Mouse (Mus musculus) T-helper 17 cell (primary cell): ENCODE measurements around the gene Ackr2.

Experiments used
- in situ Hi-C, 2 experiments: fragments of 300-600 bp; cut with MboI, MseI; formaldehyde crosslinking; loops; 1 replicate in 1 of 2; 2 replicates in 1 of 2; pipeline ENCODE4 v1.15.1; 2025; ENCODE audit warnings: high pct_unique_total_duplicates in 2 of 2

The Ackr2 gene

DNA sequence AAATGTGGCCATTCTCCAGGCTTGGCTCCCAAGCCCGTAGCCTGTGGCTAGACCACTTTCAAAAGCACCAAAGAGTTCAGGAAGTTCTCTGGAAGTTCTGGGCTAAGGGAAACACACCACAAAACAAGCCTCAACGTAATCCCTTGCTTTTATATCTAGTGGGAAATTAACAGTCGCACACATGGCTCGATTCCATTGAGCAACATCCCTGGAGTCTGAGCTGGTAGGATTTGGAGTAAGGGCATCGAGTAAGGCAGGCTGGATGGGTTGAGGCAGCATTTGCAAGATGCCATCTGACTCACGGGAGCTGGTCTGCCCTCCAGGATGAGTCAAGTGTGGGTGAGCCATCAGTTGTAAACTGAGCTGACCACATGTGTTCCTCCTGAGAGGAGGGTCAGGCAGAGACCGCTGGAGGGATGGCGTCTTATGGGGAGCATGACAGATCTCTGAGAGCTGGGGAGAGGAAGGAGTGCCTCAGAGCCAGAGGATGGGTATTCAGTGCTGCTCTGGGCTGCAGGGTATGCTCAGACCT is 16.1 kb downstream of the Ackr2 start:
- in situ Hi-C loops = no loop called here

DNA sequence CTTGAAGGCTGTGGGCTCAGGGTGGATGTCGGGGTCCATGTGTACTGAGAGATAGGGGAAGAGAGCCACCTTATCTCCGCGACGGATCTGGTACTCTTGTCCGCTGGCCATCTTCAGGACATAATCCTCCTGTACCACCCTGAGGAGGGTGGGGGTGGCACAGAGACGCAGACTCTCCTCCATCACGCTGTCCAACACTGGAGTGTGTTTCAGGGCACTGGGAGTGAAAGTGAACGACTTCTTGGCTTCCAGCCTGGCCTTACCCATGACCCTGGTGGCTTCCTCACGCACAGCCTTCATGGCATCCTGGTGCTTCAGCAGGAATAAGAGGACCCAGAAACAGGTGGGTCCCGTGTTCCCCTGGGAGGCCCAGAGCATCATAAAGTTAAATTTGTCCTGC is 16.9 kb downstream of the Ackr2 start:
- in situ Hi-C loops = no loop called here

DNA sequence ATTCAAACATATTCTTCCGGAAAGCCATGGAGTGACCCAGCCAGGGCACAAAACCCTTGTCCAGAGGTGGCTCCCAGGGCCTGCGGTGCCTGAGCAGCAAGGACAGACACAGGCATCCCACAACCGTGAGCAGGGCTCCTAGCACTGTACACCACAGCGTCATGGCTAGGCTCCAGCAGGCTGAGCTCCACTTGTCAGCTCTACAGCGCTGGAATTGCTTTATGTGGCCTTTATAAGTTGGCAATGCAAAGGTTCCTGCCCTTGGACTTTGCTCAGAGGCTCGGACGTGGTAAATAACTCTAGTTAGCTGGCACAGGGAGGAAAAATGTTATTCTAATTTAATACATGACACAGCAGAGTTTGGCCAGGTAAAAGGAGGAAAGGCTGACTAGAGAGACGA is 17.9 kb downstream of the Ackr2 start, which contains the start of gene Cyp8b1:
Gene Cyp8b1, minus strand, starts transcription at position 204 of the 400 bp plus-strand sequence.
- in situ Hi-C loops = no loop called here

DNA sequence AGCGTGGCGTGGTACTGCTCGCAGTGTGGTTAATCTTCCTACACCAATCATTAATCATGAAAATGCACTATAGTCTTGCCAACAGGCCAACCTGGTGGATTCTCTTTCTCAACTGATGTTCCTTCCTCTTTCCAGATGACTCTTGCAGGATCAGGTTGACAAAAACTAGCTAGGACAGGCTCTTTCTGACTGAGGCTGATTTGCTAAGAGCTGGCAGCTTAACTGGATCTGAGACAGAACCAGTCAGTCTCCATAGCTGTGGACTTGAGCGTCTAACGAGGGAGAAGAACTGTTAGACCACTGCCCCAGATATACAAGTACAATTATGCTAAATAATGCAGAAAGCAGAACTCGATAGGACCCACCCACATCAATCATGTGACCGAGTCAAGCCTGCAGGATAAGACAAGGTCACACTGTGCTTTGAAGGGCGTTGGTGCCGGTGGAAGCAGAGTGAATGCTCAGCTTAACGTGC is 20.9 kb downstream of the Ackr2 start:
- in situ Hi-C loops = no loop called here

DNA sequence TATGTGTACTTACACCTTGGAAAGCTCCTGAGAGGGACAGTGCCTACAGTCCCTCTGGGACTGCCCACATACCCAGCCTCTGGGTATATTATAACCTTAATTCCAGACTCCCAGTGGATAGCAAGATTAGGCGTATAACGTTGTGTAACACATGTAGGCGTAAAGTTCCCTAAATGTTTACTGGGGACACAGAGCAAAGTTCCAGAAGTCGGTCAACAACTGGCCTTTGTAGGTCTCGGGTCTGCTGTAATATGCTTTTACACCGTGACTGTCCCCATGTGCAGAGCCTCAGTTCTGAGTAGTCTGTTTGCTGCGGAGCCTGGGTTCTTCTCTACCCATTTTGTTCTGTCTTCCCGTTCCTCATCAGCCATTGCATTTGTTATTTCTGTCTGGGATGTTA is 25.3 kb downstream of the Ackr2 start:
- in situ Hi-C loops = no loop called here

DNA sequence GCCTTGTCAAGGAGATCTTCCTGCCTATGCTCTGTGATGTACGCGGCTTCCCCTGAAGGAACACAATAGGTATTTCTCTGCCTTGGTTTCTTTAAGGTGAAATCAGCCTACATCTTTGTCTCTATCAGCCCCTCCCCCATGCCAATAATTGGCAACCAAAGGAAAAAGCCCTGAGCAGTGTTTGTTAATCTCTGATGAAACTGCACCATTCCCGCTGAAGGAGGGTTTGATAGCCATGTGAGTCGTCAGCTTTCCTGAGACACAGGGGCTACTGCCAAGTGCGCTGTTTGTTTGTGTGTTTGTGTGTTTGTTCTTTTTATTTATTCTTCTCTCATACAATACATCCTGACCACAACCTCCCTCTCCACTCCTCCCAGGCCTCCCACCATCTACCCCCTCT is 25.8 kb downstream of the Ackr2 start:
- in situ Hi-C loops = no loop called here

DNA sequence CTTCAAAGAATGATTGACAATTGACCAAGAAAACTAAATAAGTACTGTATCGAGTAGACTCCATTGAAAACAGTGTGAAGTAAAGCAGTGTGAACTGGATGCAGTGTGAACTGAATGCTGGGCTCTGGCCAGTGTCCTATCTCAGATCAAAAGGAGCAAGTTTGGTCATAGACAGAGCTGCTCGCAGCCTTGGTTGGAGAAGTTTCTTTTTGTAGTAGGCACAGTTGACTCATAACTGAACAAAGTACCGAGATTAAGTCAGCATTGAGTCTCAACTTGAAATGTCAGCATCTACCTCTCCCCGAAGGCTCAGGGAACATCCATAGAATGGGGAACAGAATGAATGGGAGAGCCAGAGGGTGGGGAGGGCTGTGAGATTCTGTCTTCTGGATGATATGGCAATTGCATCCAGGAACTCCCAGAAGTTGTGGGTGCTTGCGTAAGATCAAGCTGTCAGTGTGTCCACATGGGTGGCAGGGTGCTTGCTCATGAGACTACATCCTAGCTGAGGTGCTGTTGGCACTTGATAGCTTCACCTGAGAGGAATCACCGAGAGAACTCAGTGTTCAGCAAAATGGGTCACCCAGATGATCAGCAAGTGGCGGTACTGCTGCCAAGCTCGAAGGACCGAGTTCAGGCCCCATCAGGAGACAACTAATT is 26.9 kb downstream of the Ackr2 start:
- in situ Hi-C loops = no loop called here

DNA sequence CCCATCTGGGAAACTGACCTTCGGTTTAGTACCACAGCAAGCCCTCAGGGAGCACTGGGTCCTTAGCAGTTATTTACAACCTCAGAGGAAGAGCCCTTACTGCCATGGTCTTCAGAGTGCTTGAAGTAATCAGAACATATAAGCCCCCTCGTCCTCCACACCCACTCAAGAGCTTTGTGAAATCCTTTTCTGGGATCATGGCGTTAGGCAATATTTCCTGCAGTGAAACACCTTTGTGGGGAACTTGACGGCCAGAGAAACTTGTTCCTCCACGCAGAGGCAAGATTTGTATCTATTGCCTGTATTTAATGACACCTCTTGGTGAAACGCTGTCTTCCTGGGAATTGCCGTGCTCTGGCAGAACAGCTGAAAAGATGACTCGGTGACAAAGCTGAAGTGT is 27.8 kb downstream of the Ackr2 start:
- in situ Hi-C loops = no loop called here

DNA sequence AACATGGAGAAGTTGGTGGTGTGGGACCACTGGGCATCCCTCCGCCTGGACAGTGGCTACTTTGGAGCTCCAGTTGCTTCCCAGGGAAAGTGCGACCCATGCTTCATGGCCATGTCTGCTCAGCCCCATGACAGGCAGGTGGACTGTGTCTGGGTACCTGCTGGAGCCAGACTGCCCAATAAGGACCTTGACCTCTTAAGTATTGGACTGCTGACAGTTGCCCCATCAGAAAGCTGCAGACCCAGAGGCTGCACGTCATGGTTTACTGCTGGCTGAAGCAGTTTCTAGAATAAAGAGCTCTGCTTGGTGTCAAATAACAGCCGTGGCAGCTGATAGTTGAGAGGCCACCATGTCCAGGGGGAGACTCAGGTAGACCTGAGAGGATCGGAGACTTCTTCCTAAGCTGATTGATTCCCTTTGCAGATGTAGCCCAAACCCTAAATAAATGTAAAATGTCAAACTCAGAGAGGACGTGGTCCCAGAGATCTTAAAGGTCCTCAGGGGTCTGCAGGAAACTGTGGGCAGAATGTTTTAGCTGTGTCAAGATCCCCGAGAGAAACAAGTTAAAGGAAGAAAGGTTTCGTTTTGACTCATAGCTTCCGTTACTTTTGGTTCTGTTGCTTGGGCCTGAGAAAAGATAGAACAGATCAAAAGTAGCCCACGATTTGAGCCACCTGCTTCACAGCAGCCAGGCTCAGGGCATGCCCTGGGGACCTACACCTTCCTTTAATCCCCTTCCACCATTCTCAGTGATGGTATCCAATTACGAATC is 28.7 kb downstream of the Ackr2 start:
- in situ Hi-C loops = no loop called here

DNA sequence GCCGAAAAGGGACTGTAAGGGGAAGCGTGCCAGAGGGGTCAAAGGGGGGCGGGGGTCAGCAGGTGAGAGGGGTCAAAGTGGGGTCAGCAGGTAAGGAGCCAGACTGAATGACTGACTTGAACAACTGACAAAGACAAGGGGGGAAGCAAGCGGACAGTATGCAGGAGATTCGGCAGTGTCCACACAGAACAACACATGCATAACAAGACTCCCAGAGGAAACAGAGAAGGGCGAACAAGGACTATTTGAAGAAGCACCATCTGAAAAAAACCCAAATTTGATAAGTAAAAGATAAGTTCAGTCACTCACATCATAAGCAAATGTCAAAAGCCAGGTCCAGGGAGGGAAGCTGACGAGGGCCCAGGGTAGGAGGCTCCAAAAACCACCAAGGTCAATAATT is 29.6 kb downstream of the Ackr2 start:
- in situ Hi-C loops = no loop called here

DNA sequence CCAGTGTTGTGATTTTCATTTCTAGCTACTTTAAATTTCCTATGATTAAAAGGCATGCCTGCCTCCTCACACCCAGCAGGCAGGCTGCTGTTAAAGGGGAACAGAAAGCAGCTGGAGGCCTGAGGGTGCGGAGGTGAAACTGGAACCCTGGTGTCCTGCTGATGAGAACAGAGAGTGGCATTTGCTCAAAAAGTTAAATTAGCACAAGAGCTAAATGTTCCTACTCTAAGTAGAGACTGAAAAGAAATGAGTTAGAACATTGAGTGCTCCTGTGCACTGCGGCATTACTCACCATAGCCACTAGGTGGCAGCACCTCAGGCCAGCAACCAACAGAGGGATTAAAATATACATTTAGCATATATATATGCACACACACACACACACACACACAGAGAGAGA is 30.3 kb downstream of the Ackr2 start:
- in situ Hi-C loops = no loop called here

DNA sequence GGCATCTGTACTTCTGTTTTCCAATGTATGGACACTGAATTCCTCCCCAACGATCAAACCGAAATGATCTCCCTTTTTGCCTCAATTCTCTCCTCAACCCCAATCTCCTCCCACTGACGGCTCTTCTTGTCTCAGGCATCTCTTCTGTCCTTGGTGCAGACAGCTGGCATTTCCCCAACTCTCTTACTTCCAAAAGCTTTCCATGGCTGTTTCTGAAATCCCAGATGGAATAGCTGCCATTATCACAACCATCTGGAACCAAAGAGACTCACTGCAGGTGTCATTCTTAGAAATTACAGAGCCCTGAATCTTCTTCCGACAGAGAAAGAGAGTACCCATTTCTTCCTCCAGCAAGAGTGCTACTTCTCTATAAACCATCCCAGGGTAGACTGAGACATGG is 36.7 kb downstream of the Ackr2 start:
- in situ Hi-C loops = no loop called here

DNA sequence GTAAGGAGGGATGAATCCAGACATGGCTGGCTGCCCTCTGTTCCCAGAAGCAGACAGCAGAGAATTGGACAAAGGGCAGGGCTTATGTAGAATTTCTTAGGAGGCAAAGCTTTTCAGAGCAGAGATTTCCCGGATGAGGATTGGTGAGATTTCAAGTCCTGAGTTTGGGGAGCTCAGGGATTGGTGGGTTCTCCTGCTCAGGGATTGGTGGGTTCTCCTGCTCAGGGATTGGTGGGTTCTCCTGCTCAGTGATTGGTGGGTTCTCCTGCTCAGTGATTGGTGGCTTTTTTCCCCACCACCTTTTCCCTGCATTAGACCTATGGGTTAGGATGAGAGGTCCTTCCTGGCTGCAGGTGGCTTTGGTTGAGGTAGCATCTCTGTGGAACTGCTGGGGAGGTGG is 38.8 kb downstream of the Ackr2 start:
- in situ Hi-C loops = no loop called here

DNA sequence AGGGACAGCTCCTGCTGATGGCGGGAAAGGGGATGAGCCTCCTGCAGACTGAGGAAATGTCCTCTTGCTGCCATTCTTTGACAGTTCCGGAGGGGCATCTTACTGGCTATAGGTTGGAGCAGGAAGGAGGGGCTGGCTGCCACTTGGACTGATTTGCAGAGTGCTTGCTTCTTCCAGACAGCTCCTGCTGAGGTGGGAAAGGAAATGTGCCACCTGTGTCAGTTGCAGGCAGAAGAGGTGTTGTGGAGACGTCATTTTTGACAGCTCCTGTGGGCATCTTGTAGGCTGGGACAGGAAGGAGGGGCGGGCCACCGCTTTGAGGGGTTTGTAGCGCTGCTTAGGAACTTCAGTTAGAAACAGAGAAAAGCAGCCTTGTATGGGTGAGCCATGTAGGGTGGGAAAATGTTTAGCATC is 39.3 kb downstream of the Ackr2 start:
- in situ Hi-C loops = no loop called here

DNA sequence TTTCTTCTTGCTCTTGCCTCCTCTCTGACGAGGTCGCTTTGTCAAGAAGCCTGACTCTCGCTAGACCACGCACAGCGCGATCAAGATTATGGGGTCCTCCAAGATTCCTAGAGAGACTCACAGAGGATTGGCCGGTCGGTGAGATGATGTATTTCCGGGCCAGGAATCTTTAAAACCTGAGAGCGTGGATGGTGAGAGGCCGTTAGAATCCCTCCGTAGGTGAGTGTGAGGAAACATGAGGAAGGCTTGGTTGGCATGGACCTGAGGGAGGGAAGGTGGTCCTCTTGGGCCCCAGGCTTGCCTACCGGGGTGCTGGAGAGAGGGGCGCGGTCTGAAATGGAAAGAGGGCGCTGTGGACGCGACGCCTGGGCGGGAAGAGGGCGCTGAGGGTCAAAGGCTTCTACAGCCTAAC is 39.8 kb downstream of the Ackr2 start:
- in situ Hi-C loops = no loop called here

DNA sequence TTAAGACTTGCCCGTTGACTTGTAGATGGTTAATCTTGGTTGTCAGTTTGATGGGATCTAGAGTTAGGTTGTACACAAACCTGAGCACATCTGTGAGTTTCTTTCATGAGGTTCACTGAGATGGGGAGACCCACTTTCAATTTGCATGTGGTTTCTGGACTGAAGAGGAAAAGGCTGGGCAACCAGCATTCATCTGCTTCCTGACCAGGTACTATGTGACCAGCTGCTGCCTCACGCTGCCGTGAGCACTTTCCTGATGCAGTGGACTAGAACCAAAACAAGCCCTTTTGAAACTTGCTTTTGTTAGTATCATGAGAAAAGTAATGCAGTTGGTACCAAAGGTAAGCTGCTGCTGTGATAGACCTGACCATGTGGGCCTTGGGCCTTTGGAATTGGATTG is 44.9 kb downstream of the Ackr2 start:
- in situ Hi-C loops = no loop called here

DNA sequence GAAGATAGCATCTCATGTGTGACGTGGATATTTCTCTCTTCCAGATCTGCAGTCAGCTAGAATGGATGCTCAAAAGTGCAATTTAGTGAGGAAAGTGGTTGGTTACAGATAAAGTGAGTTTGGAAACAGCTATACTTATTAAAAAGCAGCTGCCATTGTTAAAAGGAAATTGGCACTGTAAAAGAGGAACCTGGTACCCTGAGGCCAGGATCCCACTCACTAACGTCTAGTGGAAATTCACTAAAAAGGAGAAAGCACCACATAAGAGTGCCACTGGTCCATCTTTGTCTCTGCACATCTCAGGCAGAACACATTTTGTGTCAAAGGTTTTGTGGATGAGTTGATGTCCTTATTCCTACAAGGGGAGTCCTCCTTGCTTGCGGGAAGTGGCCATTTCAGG is 45.5 kb downstream of the Ackr2 start:
- in situ Hi-C loops = no loop called here

DNA sequence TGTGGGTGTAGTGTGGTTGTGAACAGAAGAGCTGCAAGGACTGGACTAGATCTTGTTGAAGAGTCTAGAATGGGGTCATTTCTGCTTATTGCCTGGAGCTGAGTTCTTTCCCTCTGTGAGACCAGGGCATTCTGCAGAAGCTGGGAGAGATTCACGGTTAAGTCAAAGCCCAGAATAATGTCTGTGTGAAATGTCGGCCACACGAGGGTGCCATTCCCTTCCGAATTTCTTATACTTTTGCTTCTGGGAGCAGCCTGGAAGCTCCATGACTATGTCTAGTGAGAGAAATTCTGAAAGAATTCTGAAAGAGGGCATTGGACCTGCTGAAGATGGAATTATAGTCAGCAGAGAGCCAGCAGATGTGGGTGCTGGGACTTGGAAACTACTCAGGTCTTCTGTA is 49.6 kb downstream of the Ackr2 start:
- in situ Hi-C loops = no loop called here

DNA sequence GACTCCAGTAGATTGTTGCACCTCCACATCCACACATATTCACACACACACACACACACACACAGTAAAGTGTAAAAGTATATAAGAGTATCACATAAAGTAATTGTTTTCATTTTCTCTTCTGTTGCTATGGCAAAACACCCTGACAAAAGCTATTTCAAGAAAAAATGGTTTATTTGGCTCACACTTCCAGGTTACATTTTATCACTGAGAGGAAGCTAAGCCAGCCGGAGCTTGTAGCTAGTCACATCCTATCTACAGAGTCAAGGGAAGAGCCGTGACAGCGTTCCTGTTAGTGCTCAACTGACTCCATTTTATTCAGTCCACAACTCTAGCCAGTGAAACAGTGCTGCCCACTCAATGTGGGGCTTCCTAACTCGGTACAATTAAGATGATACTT is 50.3 kb downstream of the Ackr2 start:
- in situ Hi-C loops = no loop called here

DNA sequence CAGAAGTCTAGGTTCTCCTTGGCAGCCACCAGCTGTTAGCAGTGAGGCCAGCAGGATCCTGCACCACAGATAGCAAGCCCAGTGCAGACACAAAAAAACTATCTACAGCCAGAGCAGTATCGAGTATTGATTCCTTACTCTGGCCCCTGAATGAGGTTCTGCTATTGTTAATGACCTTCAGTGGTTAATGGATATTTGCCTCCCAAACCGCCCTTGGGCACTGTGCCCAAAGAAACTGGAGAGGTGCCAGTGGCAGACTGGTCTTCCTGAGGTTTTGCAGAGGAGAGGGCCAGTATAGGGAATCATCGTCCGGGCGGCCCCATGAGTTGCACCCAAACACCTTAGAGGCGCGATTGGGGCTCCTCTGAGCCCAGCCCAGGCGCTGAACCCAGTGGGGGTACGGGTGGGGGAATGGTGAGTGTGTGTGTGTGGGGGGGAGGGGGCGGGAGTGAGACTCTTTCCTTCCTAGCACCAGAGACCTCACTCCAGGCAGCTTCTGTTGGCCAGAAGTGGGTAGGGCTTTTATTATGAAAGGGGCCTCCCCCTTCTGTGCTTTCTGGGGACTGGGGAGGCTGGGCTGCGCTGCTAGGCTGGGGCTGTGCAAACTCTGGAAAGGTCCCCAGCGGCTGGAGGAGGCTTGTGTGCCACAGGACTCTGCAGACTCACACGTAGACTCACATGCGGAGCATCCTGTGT is 52.4 kb downstream of the Ackr2 start, which contains the start of gene Fam198a:
Gene Fam198a, plus strand, starts transcription at position 571 of the 696 bp plus-strand sequence.
- in situ Hi-C loops = no loop called here

DNA sequence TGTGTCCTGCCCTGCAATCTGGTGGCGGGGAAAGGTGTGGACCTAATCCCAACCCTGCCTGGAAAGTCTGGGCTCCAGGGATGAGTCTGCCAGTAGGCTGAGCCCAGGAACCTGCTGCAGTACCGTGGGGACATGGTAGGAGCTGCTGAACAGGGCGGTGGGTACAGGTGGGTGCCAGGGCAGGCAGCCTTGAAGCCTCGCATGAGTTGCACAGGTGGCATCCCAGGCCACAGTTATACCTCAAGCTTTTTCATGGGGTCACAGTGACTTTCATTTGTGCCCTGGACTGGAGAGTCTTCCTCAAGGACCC is 52.9 kb downstream of the Ackr2 start:
- in situ Hi-C loops = no loop called here

DNA sequence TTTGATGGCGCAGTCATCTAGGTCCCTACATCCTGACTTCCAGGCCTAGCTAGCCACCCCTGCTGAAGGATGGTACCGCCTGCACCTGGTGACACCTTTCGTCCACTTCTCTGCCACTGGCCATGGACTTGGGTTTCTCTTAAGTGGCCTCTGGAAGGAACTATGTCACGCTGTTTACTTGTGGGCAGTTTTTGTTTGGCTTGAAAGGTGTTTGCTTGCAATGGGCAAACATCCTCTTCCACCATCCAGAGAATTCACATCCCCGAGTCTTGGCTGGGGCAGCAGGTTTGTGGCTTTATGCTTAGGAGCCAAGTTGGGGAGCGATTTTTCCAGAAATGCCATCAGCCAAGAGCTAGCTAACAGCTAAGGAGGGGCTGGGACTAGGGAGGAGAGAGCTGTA is 54.4 kb downstream of the Ackr2 start:
- in situ Hi-C loops = no loop called here
